Mouse (Mus musculus): ENCODE measurements around the gene Cntfr. TPM values are rescaled to one million over a fixed set of nuclear protein-coding genes. Genes with fewer than 3 reads are reported as not detected.

Gene Cntfr
- total RNA-seq (2022): 1 to 10 TPM; 2.2 to 5.3 (median 4.9) TPM

GRCm38 (mm10) chr4:41696930-41697841 lies at the start of gene Cntfr:
TSS of gene Cntfr (minus strand) at chr4:41697089.
- peak; percentile 79 for DNase-seq (ENCODE audit: low spot score)

GRCm38 (mm10) chr4:41745021-41745420 lies 48.1 kb upstream of the Cntfr start:
- DNase-seq (ENCODE audit: low spot score): no peak

DNA sequence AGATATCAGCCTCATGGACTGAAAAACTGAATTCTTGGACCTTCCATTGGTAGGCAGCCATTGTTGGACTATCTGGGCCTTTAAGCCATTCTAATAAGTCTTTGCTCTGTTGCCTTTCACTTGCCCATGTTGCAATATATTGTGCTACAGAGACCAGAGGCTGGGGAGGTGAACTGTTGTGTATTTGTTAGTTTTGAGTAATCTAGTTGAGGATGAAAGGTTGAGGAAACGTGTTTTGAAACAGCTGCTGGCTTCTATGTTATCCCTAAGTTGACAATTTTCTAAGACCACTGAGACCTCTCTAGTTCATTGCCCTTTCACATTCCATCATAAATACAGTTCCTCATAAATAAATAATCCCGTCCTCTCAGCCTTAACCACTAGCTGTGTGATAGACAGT lies 47.2 kb upstream of the Cntfr start:
- no peak for DNase-seq (ENCODE audit: low spot score)

GRCm38 (mm10) chr4:41741158-41741560 lies 44.3 kb upstream of the Cntfr start:
- peak; percentile 95 for DNase-seq (ENCODE audit: low spot score)

GRCm38 (mm10) chr4:41740380-41741157 lies 43.7 kb upstream of the Cntfr start:
- no peak for DNase-seq (ENCODE audit: low spot score)

GRCm38 (mm10) chr4:41739260-41739659 lies 42.4 kb upstream of the Cntfr start:
- no peak for DNase-seq (ENCODE audit: low spot score)

- no peak for DNase-seq (ENCODE audit: low spot score)
These were observed 41.3 kb upstream of the Cntfr start for GRCm38 (mm10) chr4:41738256-41738603.

- peak; percentile 74 for DNase-seq (ENCODE audit: low spot score)
These were observed 40.8 kb upstream of the Cntfr start for GRCm38 (mm10) chr4:41737602-41738255.

DNA sequence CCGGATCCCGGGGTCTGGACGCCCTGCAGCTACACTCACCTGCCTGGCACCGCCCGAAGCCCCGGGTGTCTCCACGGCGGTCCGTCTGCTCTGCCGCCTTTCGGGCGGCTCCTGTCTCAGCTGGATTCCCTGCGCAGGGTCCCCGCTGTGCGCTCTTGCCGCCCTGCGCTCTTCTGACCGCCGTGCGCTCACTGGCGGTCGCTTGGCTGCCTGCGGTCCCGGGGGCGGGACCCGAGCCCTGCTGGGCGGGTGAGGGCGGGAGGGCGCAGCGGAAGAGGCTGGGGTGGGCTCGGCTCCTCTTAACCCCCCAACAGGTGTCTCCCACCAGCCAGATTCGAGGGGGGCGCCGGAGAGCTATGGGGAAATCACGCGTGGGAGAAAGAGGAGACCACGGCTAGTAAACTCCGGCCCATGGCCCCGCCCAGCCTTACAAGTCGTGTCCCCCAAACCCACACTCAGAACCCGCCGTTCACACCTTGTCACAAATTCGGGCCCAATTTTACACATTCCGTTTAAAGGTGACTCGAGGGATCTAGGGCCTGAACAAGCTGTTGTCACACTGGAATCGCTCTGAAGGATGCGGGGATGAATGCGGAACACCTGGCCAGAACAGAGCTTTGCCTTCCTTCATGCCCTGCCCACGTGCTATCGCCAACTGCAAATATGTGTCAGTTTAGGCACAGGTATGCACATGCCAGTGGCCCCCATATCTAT lies 34.3 kb upstream of the Cntfr start, which contains the start of gene Arid3c:
Gene Arid3c, minus strand, starts transcription at position 91 of the 714 bp plus-strand sequence.
- DNase-seq (ENCODE audit: low spot score): no peak

DNA sequence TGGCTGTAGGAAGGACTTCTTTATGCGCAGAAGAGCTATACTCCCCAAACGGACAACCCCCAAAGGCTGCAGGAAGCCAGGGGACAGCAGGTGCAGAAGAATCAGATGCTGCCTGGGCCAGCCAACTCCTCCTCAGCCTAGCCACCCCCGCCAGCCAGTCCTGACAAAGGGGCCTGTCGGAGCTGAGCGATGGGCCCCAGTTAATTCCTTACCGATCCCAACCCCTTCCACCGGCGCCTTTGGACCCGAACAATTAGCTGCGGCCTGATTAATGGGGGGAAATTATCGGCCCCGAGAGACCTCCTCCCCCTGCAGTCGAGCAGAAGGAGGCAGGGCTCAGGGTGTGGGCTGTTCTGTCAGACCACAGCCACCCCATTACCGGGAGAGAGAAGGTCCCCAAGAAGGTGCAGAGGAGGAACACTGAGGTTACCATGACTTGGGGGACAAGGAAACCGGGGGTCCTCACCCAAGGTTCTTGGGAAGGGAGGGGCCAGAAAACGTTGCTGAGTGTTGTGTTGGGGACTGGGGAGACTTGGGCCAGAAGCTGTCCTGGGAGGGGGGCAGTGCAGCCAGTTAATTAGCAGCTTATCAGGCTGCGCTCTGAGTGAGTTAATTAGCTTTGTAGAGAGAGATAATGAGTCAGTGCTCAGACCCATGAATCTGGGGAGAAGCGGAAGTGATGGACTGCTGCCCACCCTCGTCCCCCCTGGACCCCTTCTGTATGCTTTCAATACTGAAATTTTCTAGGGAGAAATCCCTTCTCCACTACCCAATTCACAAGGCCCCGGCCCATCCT lies 30.1 kb upstream of the Cntfr start:
- no peak for DNase-seq (ENCODE audit: low spot score)

DNA sequence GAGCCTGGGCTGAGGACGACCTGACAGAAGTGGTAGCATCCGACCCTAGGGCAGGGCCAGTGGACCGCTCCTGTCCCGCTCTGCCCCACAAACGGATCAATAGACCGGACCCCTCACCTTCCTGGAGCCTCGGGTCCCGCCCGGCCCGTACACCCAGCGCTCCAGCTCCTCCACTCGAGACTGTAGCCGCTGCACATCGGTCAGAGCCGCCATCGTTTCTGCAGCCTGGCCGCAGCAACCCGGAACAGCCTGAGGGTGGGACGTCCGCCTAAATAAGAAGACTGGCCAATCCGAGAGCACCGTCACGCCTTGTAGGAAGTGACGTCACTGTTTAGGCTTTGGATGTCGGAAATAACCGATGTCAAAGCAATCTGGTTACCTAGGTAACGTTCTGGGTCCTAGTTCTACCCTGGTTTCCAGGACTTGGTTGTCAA lies 26.0 kb upstream of the Cntfr start, which contains the start of gene Dctn3:
Gene Dctn3, minus strand, starts transcription at position 253 of the 434 bp plus-strand sequence.
- DNase-seq (ENCODE audit: low spot score): peak; percentile 94

GRCm38 (mm10) chr4:41716834-41717233 lies 19.9 kb upstream of the Cntfr start:
- DNase-seq (ENCODE audit: low spot score): no peak

DNA sequence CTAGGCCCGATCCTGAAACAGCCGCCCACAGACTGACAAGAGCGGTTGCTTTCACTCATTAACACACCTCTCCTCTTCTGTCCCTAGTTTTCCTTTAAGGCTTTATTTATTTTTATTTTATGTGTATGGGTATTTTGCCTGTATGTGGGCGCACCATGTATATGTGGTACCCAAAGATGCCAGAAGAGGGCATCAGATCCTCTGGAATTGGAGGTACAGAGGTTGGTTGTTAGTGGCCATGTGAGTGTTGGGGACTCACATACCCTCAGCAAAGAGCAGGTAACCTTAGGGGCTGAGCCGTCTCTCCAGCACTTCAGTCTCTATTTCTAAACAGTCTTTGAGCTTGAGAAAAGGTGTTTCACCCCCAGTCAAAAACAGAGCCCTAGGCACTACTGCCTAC lies 18.7 kb upstream of the Cntfr start:
- DNase-seq (ENCODE audit: low spot score): no peak

GRCm38 (mm10) chr4:41715082-41715481 lies 18.2 kb upstream of the Cntfr start:
- no peak for DNase-seq (ENCODE audit: low spot score)

GRCm38 (mm10) chr4:41714276-41714675 lies 17.4 kb upstream of the Cntfr start:
- peak; percentile 67 for DNase-seq (ENCODE audit: low spot score)

DNA sequence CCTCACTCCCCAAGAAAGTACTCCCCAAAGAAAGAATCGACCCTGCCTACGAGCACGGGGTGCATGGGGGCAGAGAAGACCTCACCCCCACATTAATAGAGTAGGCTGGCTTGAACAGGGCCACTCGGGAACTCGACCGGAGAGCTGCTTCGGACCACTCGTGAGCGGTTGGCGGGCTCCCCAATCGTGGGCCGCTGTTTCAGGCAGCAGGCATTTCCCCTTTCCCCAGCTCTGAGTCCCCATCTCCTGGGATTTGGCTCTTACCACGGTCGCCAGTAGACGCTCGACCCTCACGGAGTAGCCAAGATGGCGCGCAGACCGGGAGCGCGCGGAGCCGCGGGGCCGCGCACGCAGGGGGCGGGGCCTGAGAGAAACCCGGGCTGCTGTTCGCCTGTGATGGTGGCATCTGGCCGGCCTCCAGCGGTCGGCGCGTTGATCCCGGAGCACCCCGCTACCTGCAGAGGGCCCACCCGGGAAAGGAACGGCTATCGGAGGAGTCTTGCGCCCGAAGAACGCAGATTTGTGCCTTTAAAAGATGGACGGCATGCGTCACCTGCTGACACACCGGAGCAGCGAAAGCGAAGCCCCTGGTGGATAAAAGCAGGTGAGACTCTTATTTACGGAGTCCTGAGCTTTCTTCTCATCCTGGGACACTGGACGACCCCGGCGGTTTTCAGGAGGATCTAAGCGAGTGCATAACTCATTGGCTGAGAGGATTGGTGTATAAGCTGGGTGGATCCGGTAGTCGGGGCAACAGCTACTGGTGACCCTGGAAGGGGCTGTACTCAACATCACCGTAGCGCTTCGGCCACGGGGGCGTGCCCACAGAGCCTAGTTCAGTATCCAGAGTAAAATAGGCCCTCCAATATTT lies 16.5 kb upstream of the Cntfr start, which contains the start of gene Rpp25l:
Gene Rpp25l, minus strand, starts transcription at position 338 of the 871 bp plus-strand sequence.
- DNase-seq (ENCODE audit: low spot score): peak; percentile 79

- no peak for DNase-seq (ENCODE audit: low spot score)
These were observed 15.7 kb upstream of the Cntfr start for GRCm38 (mm10) chr4:41712421-41713196.

GRCm38 (mm10) chr4:41711705-41712375 lies 15.0 kb upstream of the Cntfr start:
- no peak for DNase-seq (ENCODE audit: low spot score)
